Mouse (Mus musculus) urinary bladder, postnatal 14 days (tissue): ENCODE measurements around the gene Micall1.

Experiments
- DNase-seq: peaks from one replicate; pipeline ENCODE4 v3.0.0; 2021; ENCODE audit warnings: low spot score

Micall1 gene

GRCm38 (mm10) chr15:79097135-79097534 is 11.6 kb upstream of the Micall1 start:
- peak; percentile 35 for DNase-seq

- DNase-seq: peak; percentile 85
Measured at GRCm38 (mm10) chr15:79097611-79098025, 11.1 kb upstream of the Micall1 start.

GRCm38 (mm10) chr15:79098220-79098619 is 10.5 kb upstream of the Micall1 start:
- no peak for DNase-seq

- peak; percentile 29 for DNase-seq
Measured at GRCm38 (mm10) chr15:79098868-79099267, 9.8 kb upstream of the Micall1 start.

GRCm38 (mm10) chr15:79099456-79099855 is 9.2 kb upstream of the Micall1 start:
- DNase-seq: no peak

GRCm38 (mm10) chr15:79100391-79100790 is 8.3 kb upstream of the Micall1 start:
- DNase-seq: no peak

GRCm38 (mm10) chr15:79101531-79101930 is 7.2 kb upstream of the Micall1 start:
- no peak for DNase-seq

GRCm38 (mm10) chr15:79103264-79103663 is 5.4 kb upstream of the Micall1 start:
- no peak for DNase-seq

DNA sequence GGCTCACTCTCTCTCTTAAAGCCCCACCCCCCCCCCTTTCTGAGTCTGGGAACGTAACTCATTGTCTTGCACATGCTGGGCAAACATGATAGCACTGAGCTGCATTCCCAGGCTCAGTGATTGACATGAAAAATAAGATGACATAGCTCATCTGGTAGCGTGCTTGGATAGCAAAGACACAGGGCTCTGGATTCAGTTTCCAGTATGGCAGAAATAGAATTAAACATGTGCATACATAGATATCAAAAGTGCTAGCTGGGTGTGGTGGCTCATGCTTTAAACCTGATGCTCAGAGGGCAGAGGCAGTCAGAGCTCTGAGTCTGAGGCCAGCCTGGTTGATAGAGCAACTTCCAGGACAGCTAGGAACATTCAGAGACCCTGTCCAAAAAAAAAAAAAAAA is 2.9 kb upstream of the Micall1 start:
- DNase-seq: no peak

- no peak for DNase-seq
Measured at GRCm38 (mm10) chr15:79107966-79108365, 732 bp upstream of the Micall1 start.

- no peak for DNase-seq
Measured at GRCm38 (mm10) chr15:79109321-79109934, 730 bp downstream of the Micall1 start.

- no peak for DNase-seq
Measured at GRCm38 (mm10) chr15:79110031-79110430, 1.3 kb downstream of the Micall1 start.

DNA sequence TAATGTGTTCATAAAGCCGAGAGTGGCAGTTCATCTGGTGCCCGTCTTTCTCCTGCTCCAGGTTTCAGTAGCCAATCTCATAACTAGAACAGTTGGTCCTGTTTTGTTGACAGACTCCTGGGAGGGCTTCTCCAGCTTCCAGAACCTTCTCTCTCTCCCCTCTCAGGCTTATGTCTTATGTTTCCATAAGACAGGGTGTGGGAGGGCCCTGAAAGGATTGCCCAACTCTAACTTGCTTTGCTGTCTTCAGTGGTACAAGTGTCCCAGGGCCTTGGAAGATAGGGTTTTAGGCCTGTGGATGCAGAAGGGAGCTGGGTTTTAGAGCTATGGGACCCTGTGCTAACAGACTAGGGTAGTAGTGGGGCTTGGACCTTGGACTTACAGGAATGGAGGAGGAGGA is 1.8 kb downstream of the Micall1 start:
- no peak for DNase-seq

DNA sequence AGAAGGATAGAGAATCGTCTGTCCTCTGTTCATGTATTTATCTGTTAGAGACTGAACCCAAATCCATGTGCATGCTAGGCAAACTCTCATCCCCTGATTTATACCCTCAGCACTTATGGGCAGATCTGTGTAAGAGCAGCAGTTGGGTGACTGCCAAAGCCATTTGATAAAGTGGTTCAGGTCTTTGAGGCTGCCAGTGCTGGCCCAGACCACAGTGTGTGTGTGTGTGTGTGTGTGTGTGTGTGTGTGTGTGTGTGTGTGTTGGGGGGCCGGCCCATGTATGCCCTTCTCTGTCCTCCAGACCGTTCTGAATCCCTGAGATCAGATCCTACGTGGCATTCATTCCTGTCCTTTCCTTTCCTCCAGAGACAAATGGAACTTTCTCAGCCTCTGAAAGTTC is 3.1 kb downstream of the Micall1 start:
- DNase-seq: no peak

GRCm38 (mm10) chr15:79115276-79115675 is 6.6 kb downstream of the Micall1 start:
- DNase-seq: no peak

GRCm38 (mm10) chr15:79119491-79119890 is 10.8 kb downstream of the Micall1 start:
- DNase-seq: no peak

GRCm38 (mm10) chr15:79122119-79122518 is 13.4 kb downstream of the Micall1 start:
- DNase-seq: no peak

GRCm38 (mm10) chr15:79122546-79122945 is 13.8 kb downstream of the Micall1 start:
- no peak for DNase-seq

DNA sequence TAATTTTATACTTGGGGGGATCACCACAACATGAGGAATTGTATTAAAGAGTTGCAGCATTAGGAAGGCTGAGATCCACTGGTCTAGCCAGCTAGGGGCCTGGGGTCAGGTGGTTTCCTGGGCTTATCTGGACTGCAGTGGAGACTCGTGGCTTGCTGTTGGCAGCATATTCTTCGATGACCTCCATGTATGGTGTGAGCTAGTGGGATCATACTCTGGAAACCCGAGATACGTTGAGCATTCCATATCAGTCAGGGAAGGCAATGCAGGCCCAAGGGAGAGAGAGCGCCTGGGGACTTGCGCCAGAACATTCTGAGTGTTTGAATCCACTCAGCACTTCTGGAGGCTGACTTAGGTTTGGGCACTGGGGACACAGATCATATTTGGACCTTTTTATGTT is 15.1 kb downstream of the Micall1 start:
- DNase-seq: no peak

GRCm38 (mm10) chr15:79124331-79124875 is 15.7 kb downstream of the Micall1 start:
- no peak for DNase-seq

DNA sequence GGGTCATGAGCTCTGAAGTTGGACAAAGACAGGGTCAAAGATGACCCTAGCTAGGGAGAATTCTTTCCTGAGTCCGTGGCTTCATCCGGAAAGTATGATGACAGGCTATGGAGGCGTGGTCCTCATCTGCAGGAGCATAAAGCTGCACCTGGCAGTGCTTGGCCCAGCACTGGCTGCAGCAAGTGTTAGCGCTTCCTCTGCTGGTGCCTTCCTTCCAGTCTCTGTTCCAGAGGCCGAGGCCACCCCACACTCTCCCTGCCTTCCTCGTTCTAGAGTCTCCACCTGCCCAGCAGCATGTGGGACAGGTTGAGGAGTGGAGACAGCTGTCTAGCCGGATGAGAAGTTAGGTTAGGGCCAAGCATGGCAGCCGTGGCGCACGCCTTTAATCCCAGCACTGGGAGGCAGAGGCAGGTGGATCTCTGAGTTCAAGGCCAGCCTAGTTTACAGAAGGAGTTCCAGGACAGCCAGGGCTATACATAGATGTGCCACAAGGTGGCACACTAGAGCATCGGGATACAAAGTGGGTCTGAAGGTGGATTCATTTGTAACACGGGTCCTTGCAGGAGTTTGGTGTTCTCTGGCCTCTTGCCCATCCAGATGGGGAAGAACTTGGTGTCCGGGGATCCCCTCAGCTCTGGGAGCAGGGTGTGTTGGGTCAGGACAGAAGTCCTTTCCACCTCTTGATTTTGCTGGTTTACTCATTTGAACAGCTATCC is 17.7 kb downstream of the Micall1 start:
- peak; percentile 68 for DNase-seq

- no peak for DNase-seq
Measured at GRCm38 (mm10) chr15:79127101-79127500, 18.4 kb downstream of the Micall1 start.

- DNase-seq: no peak
Measured at GRCm38 (mm10) chr15:79128208-79128607, 19.5 kb downstream of the Micall1 start.

DNA sequence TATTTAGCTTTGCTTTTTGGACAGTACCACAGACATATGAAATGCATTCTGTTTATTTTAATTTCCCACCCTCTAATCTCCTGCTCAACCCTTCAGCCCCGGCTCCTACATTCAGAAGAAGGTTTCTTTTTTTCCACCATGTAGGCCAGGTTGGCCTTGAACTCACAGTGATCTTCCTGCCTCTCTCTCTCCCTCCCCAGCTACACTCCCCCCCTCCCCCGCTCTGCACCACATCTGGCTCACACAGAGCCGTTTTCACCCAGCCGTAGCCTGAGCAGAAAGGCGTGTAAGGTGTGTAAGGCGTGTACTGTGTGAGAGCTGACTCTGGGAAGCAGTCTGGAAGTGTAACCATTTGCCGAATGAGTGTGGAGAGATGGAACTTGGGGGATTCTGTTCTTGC is 20.6 kb downstream of the Micall1 start:
- DNase-seq: no peak
